Mouse (Mus musculus): ENCODE data around the gene Cped1. TPM values are rescaled to one million over a fixed set of nuclear protein-coding genes. Genes with fewer than 3 reads are reported as not detected.
A peak's percentile ranks its signal among the peaks of the same experiment; 100 is the strongest.

Cped1 gene
- polyA plus RNA-seq, 1 experiment from 2014 or later, result 6.4 TPM

GRCm38 (mm10) chr6:21991151-21991550 is 5.4 kb downstream of the Cped1 start:
- no peak for ATAC-seq (replicated peaks; ENCODE audit: insufficient number of reproducible peaks, low FRiP score, low TSS enrichment)
- Histone ChIP-seq H3K4me2 (no peak overlapping the region), H3K27ac (ENCODE audit: low read depth, low read length) (no peak overlapping the region), H3K36me3 (ENCODE audit: control insufficient read depth, insufficient read depth, low read length) (no peaks in the 10 kb centered on the region), H3K9ac (ENCODE audit: low read depth, low read length) (no peak overlapping the region), H3K4me1 (ENCODE audit: control insufficient read depth, insufficient read depth, low read length) (no peaks in the 10 kb centered on the region), H3K9me3 (replicated peaks; ENCODE audit: control insufficient read depth, low read length) (no peaks in the 10 kb centered on the region), H3K27me3 (ENCODE audit: control insufficient read depth, insufficient read depth, low read length) (no peaks in the 10 kb centered on the region), H3K4me3 (ENCODE audit: low read depth, low read length) (no peak overlapping the region)
- WGBS (ENCODE audit: insufficient replicate concordance), result 73% methylated on average over 4 of the region's 4 CpGs

DNA sequence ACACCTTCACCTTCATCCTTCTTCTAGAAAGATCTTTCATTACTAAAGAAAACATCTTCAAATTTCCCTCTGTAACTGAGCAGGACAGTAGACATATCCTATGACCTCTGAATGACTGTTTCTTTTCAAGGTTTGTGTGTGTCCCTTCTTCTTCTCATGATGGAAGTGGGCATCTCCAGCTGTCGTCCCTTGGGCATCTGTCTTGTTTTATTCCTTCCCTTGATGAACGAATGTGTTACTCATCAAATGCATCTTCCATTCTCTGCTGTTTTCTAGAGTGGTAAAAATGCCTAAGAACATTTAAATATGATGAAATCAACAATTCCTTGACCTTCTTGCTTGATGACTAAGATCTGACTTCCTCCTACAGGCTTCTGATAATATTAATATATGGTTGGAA is 7.4 kb downstream of the Cped1 start:
- no peak overlapping the region for H3K4me2 ChIP-seq
- ATAC-seq (replicated peaks; ENCODE audit: insufficient number of reproducible peaks, low FRiP score, low TSS enrichment), result no peak
- WGBS (ENCODE audit: insufficient replicate concordance), result 77% methylated on average over 2 of the region's 2 CpGs
- H3K27ac ChIP-seq (ENCODE audit: low read depth, low read length), result no peak overlapping the region
- H3K36me3 ChIP-seq (ENCODE audit: control insufficient read depth, insufficient read depth, low read length), result no peaks in the 10 kb centered on the region
- H3K9ac ChIP-seq (ENCODE audit: low read depth, low read length), result no peak overlapping the region
- H3K9me3 ChIP-seq (replicated peaks; ENCODE audit: control insufficient read depth, low read length), result no peaks in the 10 kb centered on the region
- no peaks in the 10 kb centered on the region for H3K27me3 ChIP-seq (ENCODE audit: control insufficient read depth, insufficient read depth, low read length)
- no peak overlapping the region for H3K4me3 ChIP-seq (ENCODE audit: low read depth, low read length)
- H3K4me1 ChIP-seq (ENCODE audit: control insufficient read depth, insufficient read depth, low read length), result no peaks in the 10 kb centered on the region

GRCm38 (mm10) chr6:21998131-21998530 is 12.4 kb downstream of the Cped1 start:
- H3K27me3 ChIP-seq (ENCODE audit: control insufficient read depth, insufficient read depth, low read length), result no peaks in the 10 kb centered on the region; the same call in 1 of the 2 replicates
- no peaks in the 10 kb centered on the region for H3K36me3 ChIP-seq (ENCODE audit: control insufficient read depth, insufficient read depth, low read length)
- no peak overlapping the region for H3K9ac ChIP-seq (ENCODE audit: low read depth, low read length)
- 59% methylated on average over 4 of the region's 4 CpGs for WGBS (ENCODE audit: insufficient replicate concordance)
- H3K4me1 ChIP-seq (ENCODE audit: control insufficient read depth, insufficient read depth, low read length), result peaks cover 9% of the 10 kb centered on the region
- 0 out of 2 replicates have a peak overlapping the region, but pooled peaks have one; percentile 29 for H3K27ac ChIP-seq (ENCODE audit: low read depth, low read length)
- no peaks in the 10 kb centered on the region for H3K9me3 ChIP-seq (replicated peaks; ENCODE audit: control insufficient read depth, low read length)
- no peak for ATAC-seq (replicated peaks; ENCODE audit: insufficient number of reproducible peaks, low FRiP score, low TSS enrichment)
- no peak overlapping the region for H3K4me2 ChIP-seq
- H3K4me3 ChIP-seq (ENCODE audit: low read depth, low read length), result no peak overlapping the region

- no peaks in the 10 kb centered on the region; the same call in 1 of the 2 replicates for H3K27me3 ChIP-seq (ENCODE audit: control insufficient read depth, insufficient read depth, low read length)
- no peak overlapping the region for H3K9ac ChIP-seq (ENCODE audit: low read depth, low read length)
- no peaks in the 10 kb centered on the region for H3K36me3 ChIP-seq (ENCODE audit: control insufficient read depth, insufficient read depth, low read length)
- peak overlapping the region; percentile 10; the same call in 1 of the 2 replicates for H3K4me2 ChIP-seq
- H3K4me3 ChIP-seq (ENCODE audit: low read depth, low read length), result no peak overlapping the region
- no peak overlapping the region; the same call in 1 of the 2 replicates for H3K27ac ChIP-seq (ENCODE audit: low read depth, low read length)
- 23% methylated on average over 11 of the region's 11 CpGs for WGBS (ENCODE audit: insufficient replicate concordance)
- H3K4me1 ChIP-seq (ENCODE audit: control insufficient read depth, insufficient read depth, low read length), result peaks cover 9% of the 10 kb centered on the region
- no peaks in the 10 kb centered on the region for H3K9me3 ChIP-seq (replicated peaks; ENCODE audit: control insufficient read depth, low read length)
- ATAC-seq (replicated peaks; ENCODE audit: insufficient number of reproducible peaks, low FRiP score, low TSS enrichment), result no peak
Observed at GRCm38 (mm10) chr6:21999025-21999424, 13.3 kb downstream of the Cped1 start.

DNA sequence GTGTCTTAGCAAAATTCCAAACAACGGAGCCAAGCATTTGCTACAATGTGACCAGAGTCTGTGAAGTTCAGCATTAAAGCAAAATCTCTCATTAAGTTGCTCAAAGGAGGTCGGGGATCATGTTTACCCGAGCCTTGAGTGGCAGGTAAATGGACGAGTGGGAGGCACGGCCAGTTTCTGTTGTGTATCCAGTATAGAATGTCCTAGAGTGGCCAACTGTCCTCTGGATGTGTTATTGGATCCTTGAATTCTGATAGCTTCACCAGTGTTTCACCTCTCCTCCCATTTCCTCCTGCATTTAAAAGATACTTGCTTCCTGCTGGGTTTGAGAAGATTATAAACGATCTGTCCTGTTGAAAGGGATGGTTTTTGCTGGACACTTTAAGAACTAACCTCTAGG is 14.4 kb downstream of the Cped1 start:
- Histone ChIP-seq H3K27ac (ENCODE audit: low read depth, low read length) (no peak overlapping the region), H3K27me3 (ENCODE audit: control insufficient read depth, insufficient read depth, low read length) (no peaks in the 10 kb centered on the region; the same call in 1 of the 2 replicates), H3K9ac (ENCODE audit: low read depth, low read length) (no peak overlapping the region), H3K4me1 (ENCODE audit: control insufficient read depth, insufficient read depth, low read length) (peaks cover 9% of the 10 kb centered on the region), H3K9me3 (replicated peaks; ENCODE audit: control insufficient read depth, low read length) (no peaks in the 10 kb centered on the region), H3K4me3 (ENCODE audit: low read depth, low read length) (no peak overlapping the region), H3K4me2 (no peak overlapping the region), H3K36me3 (ENCODE audit: control insufficient read depth, insufficient read depth, low read length) (no peaks in the 10 kb centered on the region)
- WGBS (ENCODE audit: insufficient replicate concordance), result 43% methylated on average over 6 of the region's 6 CpGs
- ATAC-seq (replicated peaks; ENCODE audit: insufficient number of reproducible peaks, low FRiP score, low TSS enrichment), result no peak

GRCm38 (mm10) chr6:22000881-22001280 is 15.2 kb downstream of the Cped1 start:
- no peak overlapping the region for H3K27ac ChIP-seq (ENCODE audit: low read depth, low read length)

DNA sequence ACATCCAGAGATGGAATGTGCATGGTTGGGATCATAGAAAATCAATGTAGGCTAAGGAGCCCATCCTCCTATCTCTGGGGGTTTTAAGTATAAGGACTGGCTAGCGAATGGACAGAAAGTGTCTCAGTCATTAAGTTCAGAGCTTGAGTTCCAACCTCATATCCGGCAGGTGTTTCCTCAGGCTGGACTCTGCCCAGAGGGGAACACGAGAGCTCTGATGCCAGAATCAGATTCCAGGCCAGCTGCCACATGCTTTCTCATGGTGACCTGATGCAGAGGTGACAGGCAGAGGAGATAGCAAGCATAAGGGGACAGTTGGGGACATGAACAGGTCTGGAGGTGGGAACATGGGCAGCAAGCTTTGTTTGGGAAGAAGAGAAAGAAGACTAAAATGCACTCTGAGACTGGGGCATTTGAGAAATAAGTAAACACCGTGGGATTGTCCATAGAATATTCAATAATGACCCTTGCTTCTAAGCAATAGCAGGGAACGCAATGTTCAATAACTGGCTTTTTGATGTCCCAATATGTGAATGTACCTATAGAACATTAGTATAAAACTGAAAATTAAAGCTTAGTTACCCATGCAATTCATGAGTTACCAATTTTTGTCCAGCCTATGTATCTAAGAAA is 15.7 kb downstream of the Cped1 start:
- no peak overlapping the region for H3K27ac ChIP-seq (ENCODE audit: low read depth, low read length)
- no peak for ATAC-seq (replicated peaks; ENCODE audit: insufficient number of reproducible peaks, low FRiP score, low TSS enrichment)

More at GRCm38 (mm10) chr6:22000881-22001280, 15.2 kb downstream of the Cped1 start:
- Histone ChIP-seq H3K27me3 (ENCODE audit: control insufficient read depth, insufficient read depth, low read length) (no peaks in the 10 kb centered on the region; the same call in 1 of the 2 replicates), H3K4me3 (ENCODE audit: low read depth, low read length) (no peak overlapping the region), H3K4me2 (no peak overlapping the region), H3K9ac (ENCODE audit: low read depth, low read length) (no peak overlapping the region), H3K4me1 (ENCODE audit: control insufficient read depth, insufficient read depth, low read length) (peaks cover 9% of the 10 kb centered on the region), H3K9me3 (replicated peaks; ENCODE audit: control insufficient read depth, low read length) (no peaks in the 10 kb centered on the region), H3K36me3 (ENCODE audit: control insufficient read depth, insufficient read depth, low read length) (no peaks in the 10 kb centered on the region)
- 61% methylated on average over 3 of the region's 3 CpGs for WGBS (ENCODE audit: insufficient replicate concordance)
- no peak for ATAC-seq (replicated peaks; ENCODE audit: insufficient number of reproducible peaks, low FRiP score, low TSS enrichment)

GRCm38 (mm10) chr6:22002521-22003199 is 16.9 kb downstream of the Cped1 start:
- no peak for ATAC-seq (replicated peaks; ENCODE audit: insufficient number of reproducible peaks, low FRiP score, low TSS enrichment)
- no peaks in the 10 kb centered on the region; the same call in 1 of the 2 replicates for H3K27me3 ChIP-seq (ENCODE audit: control insufficient read depth, insufficient read depth, low read length)
- WGBS (ENCODE audit: insufficient replicate concordance), result 52% methylated on average over 17 of the region's 17 CpGs
- no peaks in the 10 kb centered on the region for H3K9me3 ChIP-seq (replicated peaks; ENCODE audit: control insufficient read depth, low read length)
- H3K4me1 ChIP-seq (ENCODE audit: control insufficient read depth, insufficient read depth, low read length), result peaks cover 9% of the 10 kb centered on the region
- H3K36me3 ChIP-seq (ENCODE audit: control insufficient read depth, insufficient read depth, low read length), result no peaks in the 10 kb centered on the region
- H3K9ac ChIP-seq (ENCODE audit: low read depth, low read length), result no peak overlapping the region
- no peak overlapping the region for H3K4me3 ChIP-seq (ENCODE audit: low read depth, low read length)
- H3K4me2 ChIP-seq, result 0 out of 2 replicates have a peak overlapping the region, but pooled peaks have one; percentile 0
- no peak overlapping the region for H3K27ac ChIP-seq (ENCODE audit: low read depth, low read length)

More for the DNA sequence above, 15.7 kb downstream of the Cped1 start:
- Histone ChIP-seq H3K9me3 (replicated peaks; ENCODE audit: control insufficient read depth, low read length) (no peaks in the 10 kb centered on the region), H3K4me1 (ENCODE audit: control insufficient read depth, insufficient read depth, low read length) (peaks cover 9% of the 10 kb centered on the region), H3K27me3 (ENCODE audit: control insufficient read depth, insufficient read depth, low read length) (no peaks in the 10 kb centered on the region; the same call in 1 of the 2 replicates), H3K4me2 (no peak overlapping the region), H3K4me3 (ENCODE audit: low read depth, low read length) (no peak overlapping the region), H3K9ac (ENCODE audit: low read depth, low read length) (no peak overlapping the region), H3K36me3 (ENCODE audit: control insufficient read depth, insufficient read depth, low read length) (no peaks in the 10 kb centered on the region)
- 79% methylated on average over 5 of the region's 5 CpGs for WGBS (ENCODE audit: insufficient replicate concordance)
